Mouse (Mus musculus) lung, adult 18-20 months (tissue): Measurements from ENCODE around the gene Olfr461.
"Not testable (repeated sequence)": the region's sequence is repeated elsewhere in the genome, so short reads cannot be mapped to it uniquely, and the experiment has no call there.

Source experiments
- DNase-seq, 2 experiments: peaks; one replicate each; pipeline ENCODE4 v3.0.0; 2022; ENCODE audit warnings: mixed read lengths in 2 of 2

Olfr461 gene

DNA sequence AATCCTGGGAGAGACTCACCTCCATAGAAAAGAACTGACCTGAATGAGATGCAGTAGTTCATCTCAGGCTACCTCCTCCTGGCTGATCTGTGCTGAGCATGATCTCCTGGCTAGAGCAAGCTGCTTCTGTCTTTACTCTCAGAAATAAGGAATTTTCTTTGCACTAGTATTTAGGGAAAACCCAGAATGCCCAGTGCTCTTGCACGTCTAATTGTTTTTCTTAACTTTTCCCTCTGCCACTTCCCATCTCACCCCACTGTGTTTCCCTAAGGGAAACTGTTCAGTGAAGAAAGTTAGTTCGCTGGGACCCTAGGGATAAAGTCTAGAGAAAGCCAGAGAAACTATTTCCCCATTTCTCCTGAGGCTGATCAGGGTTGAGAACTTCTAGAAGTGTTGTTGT lies at the start of gene Olfr461:
Olfr461 (minus strand) TSS at position 101 of the 400 bp plus-strand sequence.
- DNase-seq = no peak

DNA sequence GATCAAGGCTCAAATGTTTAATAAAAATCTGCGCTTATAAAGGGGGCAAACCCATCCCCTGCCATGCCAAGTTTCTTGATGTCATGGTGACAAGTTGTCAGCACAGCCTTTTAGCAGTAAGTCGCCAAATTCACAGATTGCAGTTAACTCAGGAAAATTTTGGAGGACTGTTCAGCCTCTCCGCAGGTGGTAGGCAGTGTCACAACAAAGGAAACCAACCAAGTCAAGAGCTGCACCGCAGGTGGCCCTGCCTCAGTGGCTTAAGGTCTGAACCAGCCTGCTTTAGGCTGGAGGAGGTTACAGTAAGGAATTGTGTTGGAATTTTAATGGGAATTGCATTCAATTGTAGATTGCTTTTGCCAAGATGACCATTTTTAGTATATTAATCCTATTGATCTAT lies 43.7 kb upstream of the Olfr461 start:
- DNase-seq = not testable (repeated sequence)

DNA sequence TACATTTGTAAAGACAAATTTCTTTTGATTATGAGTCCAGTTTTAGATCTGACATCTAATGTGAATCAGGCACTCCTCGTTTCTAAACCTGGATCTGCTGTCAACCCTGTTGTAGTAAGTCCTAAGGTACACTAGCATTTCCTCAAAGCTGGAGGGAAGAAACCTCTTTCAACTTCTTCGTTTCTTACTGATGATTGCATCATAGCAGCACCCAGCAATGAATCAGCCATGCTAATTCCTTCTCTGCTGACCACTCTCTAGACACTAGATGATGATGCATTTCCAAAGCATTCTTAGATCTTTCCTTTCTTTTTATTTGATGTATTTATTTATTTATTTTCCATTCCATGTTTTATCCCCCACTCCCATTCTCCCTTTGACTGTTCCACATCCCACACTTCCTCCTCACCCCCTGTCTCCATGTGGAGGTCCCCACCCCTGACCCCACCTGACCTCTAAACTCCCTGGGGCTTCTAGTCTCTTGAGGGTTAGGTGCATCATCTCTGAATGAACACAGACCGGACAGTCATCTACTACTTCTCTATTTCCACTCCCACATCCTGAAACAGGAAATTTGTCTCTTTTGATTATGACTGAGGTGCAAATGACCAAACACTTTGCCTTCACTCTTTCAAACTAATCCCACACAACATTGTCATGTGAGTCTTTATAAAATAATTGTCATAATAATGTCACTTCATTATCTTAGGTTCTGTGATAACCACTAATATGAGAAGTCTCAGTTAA lies 40.1 kb upstream of the Olfr461 start:
- DNase-seq = no peak

DNA sequence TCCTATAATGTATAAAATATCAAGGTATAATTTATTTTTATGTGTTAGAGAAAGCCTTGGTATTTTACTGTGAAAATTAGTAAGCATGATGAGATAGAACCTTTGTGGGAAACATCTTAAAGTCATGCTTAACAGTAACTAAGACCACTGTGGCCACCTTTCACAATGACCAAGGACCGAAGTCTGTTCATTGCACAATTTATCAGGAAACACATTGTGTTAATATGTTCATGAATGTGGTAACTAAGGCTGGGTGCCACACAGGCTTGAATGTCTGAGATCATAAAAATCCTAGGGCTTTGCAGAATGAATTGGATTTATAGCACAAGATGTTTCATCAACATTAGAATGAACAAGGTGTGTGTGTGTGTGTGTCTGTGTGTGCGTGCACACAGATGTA lies 33.5 kb upstream of the Olfr461 start:
- no peak for DNase-seq

DNA sequence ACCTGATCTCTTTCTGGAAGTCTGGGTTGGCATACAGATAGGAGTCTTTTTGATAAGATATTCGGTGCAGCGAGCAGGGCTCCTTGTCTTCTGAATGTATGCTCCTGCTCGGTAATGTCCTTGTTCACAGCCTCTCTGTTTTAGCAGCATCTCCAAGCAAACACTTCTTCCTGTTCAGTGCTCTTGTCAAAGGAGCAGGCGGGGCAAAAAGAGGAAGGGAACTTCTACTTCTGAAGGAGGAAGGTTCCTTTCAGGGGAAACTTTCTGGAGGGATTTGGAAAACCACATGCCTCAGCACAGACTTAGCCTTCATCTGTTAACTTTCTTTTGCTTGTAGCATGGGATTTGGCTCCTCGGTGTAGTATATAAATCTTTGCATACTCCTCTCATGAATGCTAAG lies 30.8 kb upstream of the Olfr461 start, which contains the start of gene Clec5a:
Clec5a (minus strand) TSS at position 177 of the 400 bp plus-strand sequence.
- no peak for DNase-seq

DNA sequence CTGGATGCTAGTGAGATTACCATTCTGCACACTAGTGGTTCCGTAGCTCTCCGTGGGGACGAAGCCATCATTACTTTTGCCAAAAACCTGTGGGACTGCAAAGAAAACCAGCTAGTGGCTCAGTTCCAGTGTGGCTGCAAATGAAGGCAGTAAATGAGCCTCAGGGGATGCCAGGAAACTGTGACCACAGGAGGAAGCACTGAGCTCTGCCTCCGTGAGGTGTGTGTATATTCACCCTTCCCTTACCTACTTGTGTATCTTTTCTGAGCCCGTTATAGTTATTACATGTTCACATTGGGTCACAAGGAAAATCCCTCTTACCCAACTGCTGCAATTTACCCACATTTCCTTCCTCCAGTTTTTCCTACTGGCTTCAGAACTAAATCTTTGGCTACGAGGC lies 29.5 kb upstream of the Olfr461 start:
- no peak for DNase-seq

DNA sequence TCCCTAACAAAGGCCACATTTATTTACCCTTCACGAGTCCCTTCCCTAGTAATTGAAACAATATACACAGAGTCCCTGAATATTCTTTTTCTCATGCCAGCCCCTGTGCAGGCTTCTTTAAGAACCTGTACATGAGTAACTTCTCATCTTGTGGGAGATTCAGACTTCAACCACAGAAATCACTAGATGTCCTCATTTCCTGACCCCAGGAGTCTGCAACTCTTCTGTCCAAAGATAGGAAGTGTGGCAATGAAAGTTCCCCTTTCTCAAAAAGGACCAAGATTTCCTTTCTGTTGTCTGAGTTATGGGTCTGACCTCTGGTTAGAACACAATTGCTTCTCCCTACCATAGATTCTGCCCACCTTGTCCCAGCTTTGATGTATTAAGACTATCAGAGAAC lies 21.5 kb upstream of the Olfr461 start:
- no peak for DNase-seq

DNA sequence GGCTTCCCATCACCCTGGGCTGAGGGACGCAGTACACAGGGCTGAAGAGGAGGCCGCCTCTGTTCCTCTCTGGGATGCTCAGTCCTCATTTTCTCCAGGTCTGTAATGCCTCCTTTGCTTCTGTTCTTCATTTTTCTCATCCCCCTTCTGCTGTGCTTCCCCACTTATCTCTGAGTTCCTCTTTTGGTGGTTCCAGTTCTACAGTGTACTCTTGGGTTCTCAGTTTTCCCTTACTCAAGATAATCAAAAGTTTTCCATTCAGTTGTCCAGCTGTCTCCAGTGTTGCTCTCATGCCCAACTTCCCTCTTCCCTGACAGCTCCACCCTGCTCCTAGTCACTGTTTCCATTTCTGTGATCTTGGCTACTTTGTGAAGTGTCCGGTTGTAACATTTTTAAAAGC lies 18.8 kb upstream of the Olfr461 start:
- no peak for DNase-seq

DNA sequence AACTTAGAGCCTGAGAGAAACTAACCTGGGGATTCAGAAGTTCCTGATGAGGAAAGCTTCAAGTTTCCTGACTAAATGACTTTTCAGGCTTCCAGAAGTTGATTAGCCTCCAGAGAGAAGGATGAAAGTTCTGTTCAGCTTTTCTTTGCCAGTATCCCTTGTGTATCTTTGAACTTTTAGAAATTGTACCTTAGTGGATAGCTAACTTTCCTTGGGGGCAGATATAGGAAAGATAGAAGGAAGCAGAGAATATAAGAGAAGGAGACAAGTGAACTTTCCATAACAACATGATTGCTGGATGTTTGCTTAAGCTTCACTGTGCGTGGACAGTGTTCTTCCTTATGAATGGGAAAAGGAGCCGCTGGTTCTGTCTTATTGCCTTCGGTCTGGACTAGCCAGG lies 14.3 kb upstream of the Olfr461 start, which contains the start of gene Olfr460:
Olfr460 (plus strand) TSS at position 301 of the 400 bp plus-strand sequence.
- no peak for DNase-seq

DNA sequence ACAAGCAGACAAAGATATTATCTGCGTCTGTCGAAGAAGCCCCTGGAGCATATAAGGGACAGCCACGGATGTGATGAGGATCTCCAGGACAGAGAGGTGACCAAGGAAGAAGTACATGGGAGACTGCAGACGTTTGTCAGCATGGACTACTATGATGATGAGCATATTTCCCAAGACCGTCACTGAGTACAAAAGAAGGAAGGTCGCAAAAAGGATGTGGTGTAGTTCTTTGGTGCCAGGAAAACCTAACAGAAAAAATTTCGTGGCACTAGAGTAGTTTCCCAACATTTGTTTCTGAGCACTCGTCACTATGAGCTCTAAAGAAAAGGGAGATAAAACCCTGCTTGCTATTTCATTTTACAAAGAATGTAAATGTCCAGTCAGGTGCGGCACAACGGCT lies 10.2 kb downstream of the Olfr461 start:
- no peak for DNase-seq

DNA sequence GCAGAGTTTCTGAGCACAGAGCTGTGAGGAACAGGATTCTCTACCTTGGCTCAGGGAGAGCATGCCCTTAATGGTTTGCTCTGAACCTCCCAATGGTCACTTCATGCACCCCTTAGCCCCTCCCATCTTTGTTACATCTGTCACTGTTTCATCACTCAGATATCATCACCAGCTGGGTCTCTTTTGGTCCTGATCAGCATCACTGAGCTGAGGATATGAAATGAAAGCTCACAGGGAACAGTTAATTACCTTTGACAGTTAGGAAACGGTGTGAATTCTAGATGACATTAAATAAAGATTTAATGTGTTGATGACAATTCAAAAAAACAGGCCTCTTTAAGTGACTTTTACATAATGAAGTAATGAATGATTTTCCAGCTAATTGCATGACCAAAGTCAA lies 35.4 kb downstream of the Olfr461 start, which contains the start of gene Prss37:
Prss37 (minus strand) TSS at position 101 of the 400 bp plus-strand sequence.
- DNase-seq = no peak

DNA sequence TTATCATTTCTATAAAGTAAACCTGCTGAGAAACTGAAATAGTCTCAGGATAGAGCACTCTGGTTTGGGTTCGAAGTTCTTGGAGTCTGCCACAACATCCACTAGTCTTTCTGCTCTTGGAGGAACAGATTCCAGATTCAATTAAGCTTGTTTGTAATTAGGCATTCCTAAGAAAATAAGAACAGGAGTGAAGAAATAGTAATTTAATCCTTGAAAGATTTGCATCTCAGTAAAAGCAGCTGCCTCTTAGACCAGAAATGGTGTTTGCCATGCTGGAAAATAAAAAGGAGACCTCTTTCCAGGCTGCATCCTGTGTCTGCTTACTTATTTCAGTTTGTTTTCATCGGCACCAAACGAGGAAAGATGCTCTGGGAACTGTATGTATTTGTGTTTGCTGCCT lies 61.6 kb downstream of the Olfr461 start, which contains the start of gene Tas2r108:
Tas2r108 (plus strand) TSS at position 301 of the 400 bp plus-strand sequence.
- no peak for DNase-seq
